Mouse (Mus musculus): ENCODE measurements at regions not wholly inside any gene's neighbourhood (a gene's known extent, or its start where the extent isn't known, plus 50 kb on each side); places are given as distances from the start of the nearest gene placed in this dataset.
A peak's percentile ranks its signal among the peaks of the same experiment; 100 is the strongest.

DNA sequence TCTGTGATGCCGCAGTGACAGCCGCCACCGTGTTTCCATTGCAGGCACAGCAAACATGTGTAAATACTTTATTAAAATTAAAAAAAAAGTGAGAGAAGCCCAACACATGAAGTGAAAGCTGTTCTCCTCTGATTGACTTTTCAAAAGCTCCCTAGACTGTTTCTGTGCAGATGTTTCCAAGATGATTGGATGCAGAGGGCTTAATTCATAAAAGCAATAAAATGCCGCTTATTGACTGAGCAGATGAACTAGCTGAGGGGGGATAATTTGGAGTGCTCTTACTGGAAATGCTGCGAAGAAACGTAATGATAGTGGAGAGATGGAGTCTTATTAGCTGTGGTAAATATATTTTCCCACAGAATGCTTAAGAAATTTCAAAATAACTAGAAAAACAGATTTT, 170.4 kb downstream of the Rnf144a start:
- Histone ChIP-seq H3K9ac (ENCODE audit: insufficient read depth, low read depth, low read length, poor library complexity, severe bottlenecking) (no peak overlapping the region), H3K4me3 (ENCODE audit: insufficient read depth in 1 of 2, low read depth in 1 of 2, low read length in 2 of 2, poor library complexity in 1 of 2, severe bottlenecking in 1 of 2) (no peak overlapping the region), H3K4me1 (ENCODE audit: control insufficient read depth in 2 of 2, insufficient read depth in 2 of 2, low read length in 2 of 2, poor library complexity in 1 of 2) (no peaks in the 10 kb centered on the region), H3K9me3 (ENCODE audit: control insufficient read depth, insufficient read depth, low read depth, low read length) (no peaks in the 10 kb centered on the region), H3K27ac (ENCODE audit: insufficient read depth, low read depth, low read length, poor library complexity, severe bottlenecking) (no peak overlapping the region), H3K36me3 (ENCODE audit: control insufficient read depth, insufficient read depth, low read length, poor library complexity, severe bottlenecking) (no peaks in the 10 kb centered on the region)
- no peak for DNase-seq (ENCODE audit: low read depth, low spot score)
- in situ Hi-C loops (cut with MboI; ENCODE audit: low sequenced_read_pairs in 2 of 2, unreplicated experiment in 2 of 2): no loop called here
- TF ChIP-seq HCFC1 (IDR thresholded peaks at IDR 0.05; ENCODE audit: borderline replicate concordance, insufficient read depth, low read length) (no peak), ZNF384 (IDR thresholded peaks at IDR 0.05; ENCODE audit: low read depth, low read length) (no peak), CHD2 (IDR thresholded peaks at IDR 0.05; ENCODE audit: low read depth, low read length) (no peak), MAFK (IDR thresholded peaks at IDR 0.05; ENCODE audit: insufficient read depth, low read depth, low read length) (no peak), ZC3H11A (IDR thresholded peaks at IDR 0.05; ENCODE audit: borderline replicate concordance, low read depth, low read length) (no peak)

DNA sequence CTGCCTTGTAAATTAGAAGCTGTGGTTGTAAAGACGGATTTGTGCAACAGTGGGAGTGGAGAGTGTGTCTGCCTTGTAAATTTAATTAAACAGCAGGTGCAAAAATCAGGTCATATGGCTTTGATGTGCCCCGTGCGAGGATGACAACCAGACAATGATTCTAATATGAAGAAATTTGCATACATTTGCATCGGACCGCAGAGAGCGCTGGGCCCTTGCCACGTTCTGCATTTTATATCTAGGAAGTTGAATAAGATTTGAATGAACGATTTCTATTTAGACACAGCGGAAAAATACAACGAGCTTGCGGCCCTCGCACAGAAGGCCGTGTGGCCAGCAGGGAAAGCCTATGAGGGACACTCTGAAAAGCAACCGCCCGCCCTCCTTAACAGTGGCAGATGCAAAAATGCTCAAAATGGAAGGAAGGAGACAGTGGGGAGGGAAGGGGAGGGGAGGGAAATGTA, 187.5 kb downstream of the Rnf144a start:
- in situ Hi-C loops (cut with MboI; ENCODE audit: low sequenced_read_pairs in 2 of 2, unreplicated experiment in 2 of 2): no loop called here
- Histone ChIP-seq H3K4me3 (ENCODE audit: insufficient read depth in 1 of 2, low read depth in 1 of 2, low read length in 2 of 2, poor library complexity in 1 of 2, severe bottlenecking in 1 of 2) (no peak overlapping the region), H3K27ac (ENCODE audit: insufficient read depth, low read depth, low read length, poor library complexity, severe bottlenecking) (no peak overlapping the region), H3K9me3 (ENCODE audit: control insufficient read depth, insufficient read depth, low read depth, low read length) (no peaks in the 10 kb centered on the region), H3K4me1 (ENCODE audit: control insufficient read depth in 2 of 2, insufficient read depth in 2 of 2, low read length in 2 of 2, poor library complexity in 1 of 2) (no peaks in the 10 kb centered on the region), H3K9ac (ENCODE audit: insufficient read depth, low read depth, low read length, poor library complexity, severe bottlenecking) (no peak overlapping the region), H3K36me3 (ENCODE audit: control insufficient read depth, insufficient read depth, low read length, poor library complexity, severe bottlenecking) (no peaks in the 10 kb centered on the region)
- DNase-seq (ENCODE audit: low read depth, low spot score): no peak
- no peak for TF ChIP-seq ZC3H11A (IDR thresholded peaks at IDR 0.05; ENCODE audit: borderline replicate concordance, low read depth, low read length)
- TF ChIP-seq HCFC1 (IDR thresholded peaks at IDR 0.05; ENCODE audit: borderline replicate concordance, insufficient read depth, low read length): no peak
- no peak for TF ChIP-seq ZNF384 (IDR thresholded peaks at IDR 0.05; ENCODE audit: low read depth, low read length)
- no peak for TF ChIP-seq CHD2 (IDR thresholded peaks at IDR 0.05; ENCODE audit: low read depth, low read length)
- TF ChIP-seq MAFK (IDR thresholded peaks at IDR 0.05; ENCODE audit: insufficient read depth, low read depth, low read length): no peak

- no peak overlapping the region for H3K27ac ChIP-seq (ENCODE audit: insufficient read depth, low read depth, low read length, poor library complexity, severe bottlenecking)
- in situ Hi-C loops (cut with MboI; ENCODE audit: low sequenced_read_pairs in 2 of 2, unreplicated experiment in 2 of 2): no loop called here
- H3K4me3 ChIP-seq (ENCODE audit: insufficient read depth in 1 of 2, low read depth in 1 of 2, low read length in 2 of 2, poor library complexity in 1 of 2, severe bottlenecking in 1 of 2): no peak overlapping the region
- TF ChIP-seq MAFK (IDR thresholded peaks at IDR 0.05; ENCODE audit: insufficient read depth, low read depth, low read length) (no peak), CHD2 (IDR thresholded peaks at IDR 0.05; ENCODE audit: low read depth, low read length) (no peak), ZNF384 (IDR thresholded peaks at IDR 0.05; ENCODE audit: low read depth, low read length) (no peak), ZC3H11A (IDR thresholded peaks at IDR 0.05; ENCODE audit: borderline replicate concordance, low read depth, low read length) (no peak), HCFC1 (IDR thresholded peaks at IDR 0.05; ENCODE audit: borderline replicate concordance, insufficient read depth, low read length) (no peak)
- H3K4me1 ChIP-seq (ENCODE audit: control insufficient read depth in 2 of 2, insufficient read depth in 2 of 2, low read length in 2 of 2, poor library complexity in 1 of 2): no peaks in the 10 kb centered on the region
- H3K9ac ChIP-seq (ENCODE audit: insufficient read depth, low read depth, low read length, poor library complexity, severe bottlenecking): no peak overlapping the region
- H3K36me3 ChIP-seq (ENCODE audit: control insufficient read depth, insufficient read depth, low read length, poor library complexity, severe bottlenecking): no peaks in the 10 kb centered on the region
- no peaks in the 10 kb centered on the region for H3K9me3 ChIP-seq (ENCODE audit: control insufficient read depth, insufficient read depth, low read depth, low read length)
- peak; percentile 21 for DNase-seq (ENCODE audit: low read depth, low spot score)
Observed at GRCm38 (mm10) chr12:26226363-26226762, 188.7 kb downstream of the Rnf144a start.

DNA sequence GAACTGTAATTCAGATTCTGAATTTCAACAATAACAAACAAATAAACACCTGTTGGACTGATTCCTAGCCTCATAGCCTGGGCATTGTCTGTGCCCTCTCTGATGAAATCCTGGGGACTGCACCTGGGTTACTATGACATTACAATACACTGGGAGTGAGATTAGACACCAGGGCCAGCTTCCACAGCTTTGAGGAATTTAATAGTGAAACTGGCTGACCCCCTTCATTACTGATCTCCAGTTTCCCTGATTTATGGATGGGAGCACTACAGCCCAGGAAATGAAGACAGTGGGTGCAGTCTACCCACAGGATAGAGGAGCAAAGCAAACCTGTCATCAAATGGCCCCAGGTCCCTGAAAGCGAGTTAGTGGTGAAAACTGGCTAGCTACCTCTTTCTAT, 202.6 kb downstream of the Rnf144a start:
- in situ Hi-C loops (cut with MboI; ENCODE audit: low sequenced_read_pairs in 2 of 2, unreplicated experiment in 2 of 2): no loop called here

DNA sequence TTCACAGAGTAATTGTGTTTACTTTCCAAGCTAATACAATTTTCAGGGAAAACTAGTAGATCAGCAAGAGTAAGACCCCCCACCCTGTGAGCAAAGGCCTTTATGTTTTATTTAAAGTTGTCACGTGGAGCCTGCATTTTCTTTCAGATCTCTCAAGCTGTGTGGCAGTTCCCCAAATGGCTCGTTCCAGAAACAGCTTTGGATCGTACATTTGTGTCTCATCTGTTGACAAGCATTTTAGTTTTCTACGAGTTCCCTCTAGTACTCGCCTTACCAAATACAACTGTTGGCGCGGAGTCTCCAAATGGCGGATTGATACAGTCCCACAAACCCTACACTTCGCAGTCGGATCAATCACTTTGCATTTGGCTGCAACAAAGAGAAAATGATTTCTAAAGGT, 203.6 kb downstream of the Rnf144a start:
- in situ Hi-C loops (cut with MboI; ENCODE audit: low sequenced_read_pairs in 2 of 2, unreplicated experiment in 2 of 2): no loop called here
- H3K9ac ChIP-seq (ENCODE audit: insufficient read depth, low read depth, low read length, poor library complexity, severe bottlenecking): no peak overlapping the region

More for the DNA sequence above, 202.6 kb downstream of the Rnf144a start:
- Histone ChIP-seq H3K4me1 (ENCODE audit: control insufficient read depth in 2 of 2, insufficient read depth in 2 of 2, low read length in 2 of 2, poor library complexity in 1 of 2) (no peaks in the 10 kb centered on the region), H3K9me3 (ENCODE audit: control insufficient read depth, insufficient read depth, low read depth, low read length) (no peaks in the 10 kb centered on the region), H3K27ac (ENCODE audit: insufficient read depth, low read depth, low read length, poor library complexity, severe bottlenecking) (no peak overlapping the region), H3K9ac (ENCODE audit: insufficient read depth, low read depth, low read length, poor library complexity, severe bottlenecking) (no peak overlapping the region), H3K36me3 (ENCODE audit: control insufficient read depth, insufficient read depth, low read length, poor library complexity, severe bottlenecking) (no peaks in the 10 kb centered on the region), H3K4me3 (ENCODE audit: insufficient read depth in 1 of 2, low read depth in 1 of 2, low read length in 2 of 2, poor library complexity in 1 of 2, severe bottlenecking in 1 of 2) (no peak overlapping the region)
- TF ChIP-seq ZNF384 (IDR thresholded peaks at IDR 0.05; ENCODE audit: low read depth, low read length) (no peak), CHD2 (IDR thresholded peaks at IDR 0.05; ENCODE audit: low read depth, low read length) (no peak), ZC3H11A (IDR thresholded peaks at IDR 0.05; ENCODE audit: borderline replicate concordance, low read depth, low read length) (no peak), MAFK (IDR thresholded peaks at IDR 0.05; ENCODE audit: insufficient read depth, low read depth, low read length) (no peak), HCFC1 (IDR thresholded peaks at IDR 0.05; ENCODE audit: borderline replicate concordance, insufficient read depth, low read length) (no peak)
- no peak for DNase-seq (ENCODE audit: low read depth, low spot score)

More for the DNA sequence above, 203.6 kb downstream of the Rnf144a start:
- no peak overlapping the region for H3K4me3 ChIP-seq (ENCODE audit: insufficient read depth in 1 of 2, low read depth in 1 of 2, low read length in 2 of 2, poor library complexity in 1 of 2, severe bottlenecking in 1 of 2)
- no peak for DNase-seq (ENCODE audit: low read depth, low spot score)
- TF ChIP-seq CHD2 (IDR thresholded peaks at IDR 0.05; ENCODE audit: low read depth, low read length) (no peak), ZNF384 (IDR thresholded peaks at IDR 0.05; ENCODE audit: low read depth, low read length) (no peak), HCFC1 (IDR thresholded peaks at IDR 0.05; ENCODE audit: borderline replicate concordance, insufficient read depth, low read length) (no peak), MAFK (IDR thresholded peaks at IDR 0.05; ENCODE audit: insufficient read depth, low read depth, low read length) (no peak), ZC3H11A (IDR thresholded peaks at IDR 0.05; ENCODE audit: borderline replicate concordance, low read depth, low read length) (no peak)
- H3K27ac ChIP-seq (ENCODE audit: insufficient read depth, low read depth, low read length, poor library complexity, severe bottlenecking): no peak overlapping the region
- H3K9me3 ChIP-seq (ENCODE audit: control insufficient read depth, insufficient read depth, low read depth, low read length): no peaks in the 10 kb centered on the region
- H3K36me3 ChIP-seq (ENCODE audit: control insufficient read depth, insufficient read depth, low read length, poor library complexity, severe bottlenecking): no peaks in the 10 kb centered on the region
- H3K4me1 ChIP-seq (ENCODE audit: control insufficient read depth in 2 of 2, insufficient read depth in 2 of 2, low read length in 2 of 2, poor library complexity in 1 of 2): no peaks in the 10 kb centered on the region
